Mouse (Mus musculus): ENCODE results near the gene Tasp1.
"Not testable (repeated sequence)": the region's sequence is repeated elsewhere in the genome, so short reads cannot be mapped to it uniquely, and the experiment has no call there.

The Tasp1 gene

GRCm38 (mm10) chr2:140066353-140067314, at the start of gene Tasp1:
TSS of gene Tasp1 (minus strand) at chr2:140066805.
- DNase-seq (ENCODE audit: low read depth, low spot score): peak; percentile 89

GRCm38 (mm10) chr2:140113851-140114250, 47.2 kb upstream of the Tasp1 start:
- no peak for DNase-seq (ENCODE audit: low read depth, low spot score)

GRCm38 (mm10) chr2:140108945-140109344, 42.3 kb upstream of the Tasp1 start:
- DNase-seq (ENCODE audit: low read depth, low spot score): no peak

GRCm38 (mm10) chr2:140107641-140108040, 41.0 kb upstream of the Tasp1 start:
- DNase-seq (ENCODE audit: low read depth, low spot score): no peak

GRCm38 (mm10) chr2:140104951-140105350, 38.3 kb upstream of the Tasp1 start:
- no peak for DNase-seq (ENCODE audit: low read depth, low spot score)

- DNase-seq (ENCODE audit: low read depth, low spot score): no peak
Observed at GRCm38 (mm10) chr2:140100551-140101474, 34.2 kb upstream of the Tasp1 start.

- no peak for DNase-seq (ENCODE audit: low read depth, low spot score)
Observed at GRCm38 (mm10) chr2:140099971-140100370, 33.4 kb upstream of the Tasp1 start.

- no peak for DNase-seq (ENCODE audit: low read depth, low spot score)
Observed at GRCm38 (mm10) chr2:140097131-140097591, 30.6 kb upstream of the Tasp1 start.

GRCm38 (mm10) chr2:140096034-140096433, 29.4 kb upstream of the Tasp1 start:
- no peak for DNase-seq (ENCODE audit: low read depth, low spot score)

- DNase-seq (ENCODE audit: low read depth, low spot score): no peak
Observed at GRCm38 (mm10) chr2:140093433-140093832, 26.8 kb upstream of the Tasp1 start.

- no peak for DNase-seq (ENCODE audit: low read depth, low spot score)
Observed at GRCm38 (mm10) chr2:140084245-140084644, 17.6 kb upstream of the Tasp1 start.

GRCm38 (mm10) chr2:140080747-140081577, 14.4 kb upstream of the Tasp1 start:
- DNase-seq (ENCODE audit: low read depth, low spot score): no peak

- DNase-seq (ENCODE audit: low read depth, low spot score): not testable (repeated sequence)
Observed at GRCm38 (mm10) chr2:140079284-140079683, 12.7 kb upstream of the Tasp1 start.

GRCm38 (mm10) chr2:140078600-140079280, 12.1 kb upstream of the Tasp1 start:
- DNase-seq (ENCODE audit: low read depth, low spot score): no peak

GRCm38 (mm10) chr2:140077476-140077875, 10.9 kb upstream of the Tasp1 start:
- DNase-seq (ENCODE audit: low read depth, low spot score): no peak

GRCm38 (mm10) chr2:140075150-140075549, 8.5 kb upstream of the Tasp1 start:
- DNase-seq (ENCODE audit: low read depth, low spot score): no peak

- no peak for DNase-seq (ENCODE audit: low read depth, low spot score)
Observed at GRCm38 (mm10) chr2:140067516-140067915, 911 bp upstream of the Tasp1 start.

GRCm38 (mm10) chr2:140065676-140066075, 929 bp downstream of the Tasp1 start:
- DNase-seq (ENCODE audit: low read depth, low spot score): no peak

GRCm38 (mm10) chr2:140061481-140061880, 5.1 kb downstream of the Tasp1 start:
- DNase-seq (ENCODE audit: low read depth, low spot score): no peak

- no peak for DNase-seq (ENCODE audit: low read depth, low spot score)
Observed at GRCm38 (mm10) chr2:140060092-140060867, 6.3 kb downstream of the Tasp1 start.

All from embryo, embryonic 11.5 days (tissue).